Comparison of ENCODE assay signal across 8 mouse cellular contexts in genomic region chr14:75456489-75457220, GRCm38 (mm10). TPM values are rescaled to one million over a fixed set of nuclear protein-coding genes. Genes with fewer than 3 reads are reported as not detected.
A peak's percentile ranks its signal among the peaks of the same experiment; 100 is the strongest.
DNase-seq lines count a peak whose midpoint lies in the region; ATAC-seq and TF ChIP-seq lines count a peak whose summit lies in the region.

No protein-coding gene starts in this region.

- peak; percentile 42 for ATAC-seq in megakaryocyte-erythroid progenitor cell, adult 5-6 weeks (replicated peaks; ENCODE audit: low FRiP score, low TSS enrichment, poor library complexity, severe bottlenecking)

- H3K4me1 ChIP-seq in forebrain, embryonic 10.5 days: peaks cover 72% of the 10 kb centered on the region
- H3K4me1 ChIP-seq in hindbrain, embryonic 10.5 days (replicated peaks): peaks cover 65% of the 10 kb centered on the region
- no peaks in the 10 kb centered on the region for H3K4me1 ChIP-seq in small intestine, adult 2 months (ENCODE audit: control insufficient read depth, insufficient read depth, insufficient read length, low read length)

- H3K27ac ChIP-seq in forebrain, embryonic 10.5 days: peak overlapping the region; percentile 79
- peak overlapping the region; percentile 79 for H3K27ac ChIP-seq in hindbrain, embryonic 10.5 days
- no peak overlapping the region for H3K27ac ChIP-seq in small intestine, adult 2 months (ENCODE audit: insufficient read depth, low read depth, low read length)

- H3K9me3 ChIP-seq in forebrain, embryonic 10.5 days: no peaks in the 10 kb centered on the region
- no peaks in the 10 kb centered on the region for H3K9me3 ChIP-seq in hindbrain, embryonic 10.5 days

- peak overlapping the region; percentile 59 for H3K4me3 ChIP-seq in forebrain, embryonic 10.5 days
- H3K4me3 ChIP-seq in hindbrain, embryonic 10.5 days: peak overlapping the region; percentile 53
- peak overlapping the region; percentile 14 for H3K4me3 ChIP-seq in small intestine, adult 2 months (ENCODE audit: low read depth, low read length)

- 2% methylated on average over 13 of the region's 13 CpGs for WGBS in forebrain, embryonic 10.5 days
- 4% methylated on average over 13 of the region's 13 CpGs for WGBS in hindbrain, embryonic 10.5 days
- 4% methylated on average over 13 of the region's 13 CpGs for WGBS in small intestine, adult 2 months

- TF ChIP-seq POLR2A in small intestine, adult 2 months (IDR thresholded peaks at IDR 0.05; ENCODE audit: low read depth, low read length): no peak

- H3K36me3 ChIP-seq in forebrain, embryonic 10.5 days (replicated peaks): no peaks in the 10 kb centered on the region
- H3K36me3 ChIP-seq in hindbrain, embryonic 10.5 days: no peaks in the 10 kb centered on the region
- H3K36me3 ChIP-seq in small intestine, adult 2 months (ENCODE audit: control insufficient read depth, insufficient read depth, low read length): no peaks in the 10 kb centered on the region

- TF ChIP-seq CTCF in small intestine, adult 2 months (IDR thresholded peaks at IDR 0.05; ENCODE audit: extremely low read depth, insufficient read length, insufficient replicate concordance, low read depth, low read length): 0 out of 2 replicates have a peak, but pooled peaks have one; percentile 9

- peak; percentile 42 for DNase-seq in Muller cell, postnatal 12 days (ENCODE audit: inconsistent ontology term)
- DNase-seq in brain, adult 2 months (ENCODE audit: low read depth, low spot score): peak; percentile 82
- peak; percentile 39 for DNase-seq in forebrain, embryonic 10.5 days (ENCODE audit: extremely low spot score, low spot score)
- peak; percentile 51 for DNase-seq in hindbrain, embryonic 10.5 days (ENCODE audit: low spot score)
- peak; percentile 56 to 67 for DNase-seq in layer of hippocampus, postnatal 10 days (ENCODE audit: low spot score in 2 of 2)
- DNase-seq in spleen, postnatal 14 days (ENCODE audit: low spot score in 2 of 2): no peak

- H3K27me3 ChIP-seq in forebrain, embryonic 10.5 days (ENCODE audit: poor library complexity, severe bottlenecking): peaks cover 49% of the 10 kb centered on the region
- peaks cover 45% of the 10 kb centered on the region for H3K27me3 ChIP-seq in hindbrain, embryonic 10.5 days (ENCODE audit: insufficient read depth, poor library complexity, severe bottlenecking)
- H3K27me3 ChIP-seq in small intestine, adult 2 months (ENCODE audit: control insufficient read depth, insufficient read depth, low read length): peaks cover 2% of the 10 kb centered on the region; the same call in 1 of the 2 replicates

RNA-seq across cellular contexts. Expression of gene Siah3, which starts 0.9 kb away (rescaled TPM):
- polyA plus RNA-seq in forebrain, embryonic 10.5 days (2016; fragmentation: Nextera tagmentation; extraction: Ambion mirVana): 0.48 and 0.63 TPM in 2 replicates
- 0.34 and 1.2 TPM in 2 replicates for polyA plus RNA-seq in hindbrain, embryonic 10.5 days (2016; fragmentation: Nextera tagmentation; extraction: Ambion mirVana)
- 10 to 100 TPM; 11.4 to 13.6 TPM for total RNA-seq in layer of hippocampus, postnatal 10 days (2021)
- total RNA-seq in megakaryocyte-erythroid progenitor cell, adult 5-6 weeks (2014; fragmentation: Nextera tagmentation): not detected in 2 replicates
- 0.11 TPM in 1 of 2 replicates, not detected in the other for total RNA-seq in megakaryocyte-erythroid progenitor cell, adult 5-6 weeks (2017)
- 0.04 TPM in 1 of 2 replicates, not detected in the other for polyA plus RNA-seq in small intestine, adult 2 months (2012; rRNA removed)

Comparison
In these comparisons a context has a peak if more than half of its experiments do, and no peak if none do; other contexts are left out.
1. DNase-seq: peak in Muller cell, postnatal 12 days (single experiment), brain, adult 2 months (single experiment), forebrain, embryonic 10.5 days (single experiment), hindbrain, embryonic 10.5 days (single experiment) and layer of hippocampus, postnatal 10 days (2 of 2); none in spleen, postnatal 14 days (0 of 2).
2. Peak in every context shown above with its lines, with median percentiles within 50 percentile points of each other: H3K4me3 ChIP-seq.